Mouse (Mus musculus): ENCODE data around the gene Klhl42. TPM values are rescaled to one million over a fixed set of nuclear protein-coding genes. Genes with fewer than 3 reads are reported as not detected.

The Klhl42 gene
- polyA plus RNA-seq, 1 experiment from 2014 or later = 3.6 TPM

DNA sequence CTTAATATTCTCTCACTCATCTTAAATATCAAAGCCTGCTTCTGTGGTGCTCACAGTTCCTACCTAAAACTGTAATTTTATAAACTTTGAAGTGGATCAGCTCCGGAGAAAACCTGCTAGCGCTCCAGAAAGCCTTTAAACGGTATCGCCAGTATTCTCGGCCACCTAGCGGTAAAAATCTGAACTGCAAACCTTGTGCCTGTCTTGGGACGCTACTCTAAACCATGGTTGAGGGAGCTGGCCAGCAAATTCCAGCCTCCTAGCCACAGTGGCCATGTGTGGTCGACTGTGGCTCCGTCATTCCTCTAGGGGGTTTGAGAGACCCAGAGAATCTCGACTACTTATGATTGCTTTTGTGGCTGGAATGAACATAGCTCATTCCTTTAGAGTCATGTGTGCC lies 25.4 kb downstream of the Klhl42 start:
- no peak overlapping the region for H3K4me2 ChIP-seq
- H3K4me1 ChIP-seq = peaks cover 8% of the 10 kb centered on the region
- no peak for ATAC-seq (ENCODE audit: extremely low read depth, insufficient number of reproducible peaks, low FRiP score, low TSS enrichment)
- H3K9ac ChIP-seq = no peak overlapping the region
- H3K27me3 ChIP-seq (replicated peaks) = no peaks in the 10 kb centered on the region
- no peak overlapping the region for H3K27ac ChIP-seq (replicated peaks)
- no peak overlapping the region for H3K4me3 ChIP-seq
- no peaks in the 10 kb centered on the region for H3K9me3 ChIP-seq
- 6% methylated on average over 10 of the region's 10 CpGs for WGBS
- H3K36me3 ChIP-seq = peaks cover 10% of the 10 kb centered on the region; the same call in 1 of the 2 replicates

DNA sequence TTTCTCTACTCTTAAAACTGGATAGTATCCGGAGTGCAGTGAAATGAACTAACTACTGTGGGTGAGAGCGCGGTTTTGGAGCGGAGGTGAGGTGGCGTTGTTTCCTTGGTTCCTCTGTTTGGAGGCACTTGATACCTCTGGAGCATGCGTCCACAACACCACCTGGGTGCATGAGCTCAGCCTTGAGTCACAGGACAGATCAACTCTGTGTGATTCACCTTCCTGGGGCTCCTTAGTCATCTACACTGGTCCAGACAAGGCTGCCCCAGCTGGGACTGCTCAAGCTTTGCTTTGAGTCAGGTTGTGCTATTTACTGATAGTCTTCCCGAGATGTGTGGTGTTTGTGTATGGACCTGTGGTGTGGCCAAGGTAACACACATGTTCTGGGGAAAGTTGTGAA lies 26.6 kb downstream of the Klhl42 start:
- Histone ChIP-seq H3K4me2 (no peak overlapping the region), H3K9ac (no peak overlapping the region), H3K4me3 (no peak overlapping the region), H3K9me3 (no peaks in the 10 kb centered on the region), H3K27ac (replicated peaks) (no peak overlapping the region), H3K36me3 (peaks cover under 1% of the 10 kb centered on the region; the same call in 1 of the 2 replicates), H3K4me1 (peaks cover 8% of the 10 kb centered on the region), H3K27me3 (replicated peaks) (no peaks in the 10 kb centered on the region)
- no peak for ATAC-seq (ENCODE audit: extremely low read depth, insufficient number of reproducible peaks, low FRiP score, low TSS enrichment)
- 83% methylated on average over 7 of the region's 7 CpGs for WGBS

DNA sequence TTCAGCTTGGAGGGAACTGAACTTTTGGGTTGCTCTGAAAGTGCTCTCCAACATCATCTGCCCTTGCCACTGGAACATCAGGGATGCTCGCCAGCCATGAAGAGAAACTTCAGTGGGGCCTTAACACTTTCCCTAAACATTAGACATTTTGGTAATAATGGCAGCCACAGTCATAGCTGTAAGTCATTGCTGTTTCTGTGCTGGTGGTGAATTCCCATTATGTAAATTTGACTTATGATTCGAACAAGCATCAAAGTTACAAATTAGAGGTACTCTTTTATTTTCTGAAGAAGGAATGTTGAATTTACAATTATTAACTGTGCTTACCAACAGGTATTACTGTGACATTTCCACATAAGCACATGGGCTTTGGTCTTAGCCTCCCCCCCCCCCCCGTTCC lies 27.0 kb downstream of the Klhl42 start:
- no peaks in the 10 kb centered on the region for H3K9me3 ChIP-seq
- H3K4me2 ChIP-seq = no peak overlapping the region
- H3K4me1 ChIP-seq = peaks cover 8% of the 10 kb centered on the region
- no peak overlapping the region for H3K9ac ChIP-seq
- no peak for ATAC-seq (ENCODE audit: extremely low read depth, insufficient number of reproducible peaks, low FRiP score, low TSS enrichment)
- H3K4me3 ChIP-seq = no peak overlapping the region
- H3K27me3 ChIP-seq (replicated peaks) = no peaks in the 10 kb centered on the region
- no peak overlapping the region for H3K27ac ChIP-seq (replicated peaks)
- WGBS = 81% methylated on average over 3 of the region's 3 CpGs
- H3K36me3 ChIP-seq = no peaks in the 10 kb centered on the region; the same call in 1 of the 2 replicates

DNA sequence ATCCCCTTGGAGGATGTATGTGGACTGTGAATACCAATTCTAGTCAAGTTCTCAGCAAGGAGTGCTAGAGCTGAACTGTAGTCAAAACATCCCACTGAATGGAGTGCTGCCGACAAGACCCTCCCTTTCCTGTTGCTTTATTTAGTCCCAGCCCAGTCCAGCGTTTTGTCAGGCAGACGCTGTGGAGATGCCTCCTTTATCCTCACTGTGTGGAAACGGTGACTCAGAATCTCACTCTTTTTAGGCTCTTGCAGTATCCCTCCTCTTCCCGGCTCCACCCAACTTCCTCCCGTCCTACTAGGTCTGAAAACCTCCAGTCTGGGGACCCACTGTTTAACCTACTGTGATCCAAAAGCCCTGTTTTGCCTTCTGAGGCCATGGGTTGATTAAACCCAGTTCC lies 30.1 kb downstream of the Klhl42 start:
- ATAC-seq (ENCODE audit: extremely low read depth, insufficient number of reproducible peaks, low FRiP score, low TSS enrichment) = no peak
- WGBS = 24% methylated on average over 6 of the region's 6 CpGs
- Histone ChIP-seq H3K4me1 (peaks cover 8% of the 10 kb centered on the region), H3K9ac (no peak overlapping the region), H3K36me3 (no peaks in the 10 kb centered on the region), H3K4me3 (no peak overlapping the region), H3K27ac (replicated peaks) (no peak overlapping the region), H3K9me3 (no peaks in the 10 kb centered on the region), H3K27me3 (replicated peaks) (no peaks in the 10 kb centered on the region), H3K4me2 (peak overlapping the region; percentile 32)

DNA sequence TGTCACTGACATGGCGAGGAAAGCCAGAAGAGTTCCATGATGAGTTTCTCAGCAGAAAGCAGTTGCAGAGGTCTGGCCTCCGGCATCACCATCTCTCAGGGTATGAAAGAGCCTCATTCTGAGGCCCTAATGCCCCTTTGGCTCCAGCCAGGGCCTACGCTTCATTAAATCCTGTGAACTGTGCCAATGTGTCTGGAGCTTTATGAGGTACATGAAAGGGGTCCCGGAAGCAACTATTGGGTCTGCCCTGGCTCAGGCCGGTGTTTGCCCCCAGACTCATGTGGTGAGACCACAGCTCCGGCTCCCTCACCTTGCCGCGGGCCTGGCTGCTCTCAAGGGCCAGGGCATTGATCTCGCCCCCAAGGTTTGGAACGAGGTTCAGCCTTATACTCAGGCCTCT lies 36.1 kb downstream of the Klhl42 start:
- no peak overlapping the region for H3K27ac ChIP-seq (replicated peaks)
- 88% methylated on average over 10 of the region's 10 CpGs for WGBS
- peaks cover 3% of the 10 kb centered on the region; the same call in 1 of the 2 replicates for H3K9me3 ChIP-seq
- no peak overlapping the region for H3K4me3 ChIP-seq
- H3K4me1 ChIP-seq = no peaks in the 10 kb centered on the region
- no peak for ATAC-seq (ENCODE audit: extremely low read depth, insufficient number of reproducible peaks, low FRiP score, low TSS enrichment)
- H3K4me2 ChIP-seq = no peak overlapping the region
- no peaks in the 10 kb centered on the region for H3K27me3 ChIP-seq (replicated peaks)
- H3K9ac ChIP-seq = no peak overlapping the region
- no peaks in the 10 kb centered on the region for H3K36me3 ChIP-seq

DNA sequence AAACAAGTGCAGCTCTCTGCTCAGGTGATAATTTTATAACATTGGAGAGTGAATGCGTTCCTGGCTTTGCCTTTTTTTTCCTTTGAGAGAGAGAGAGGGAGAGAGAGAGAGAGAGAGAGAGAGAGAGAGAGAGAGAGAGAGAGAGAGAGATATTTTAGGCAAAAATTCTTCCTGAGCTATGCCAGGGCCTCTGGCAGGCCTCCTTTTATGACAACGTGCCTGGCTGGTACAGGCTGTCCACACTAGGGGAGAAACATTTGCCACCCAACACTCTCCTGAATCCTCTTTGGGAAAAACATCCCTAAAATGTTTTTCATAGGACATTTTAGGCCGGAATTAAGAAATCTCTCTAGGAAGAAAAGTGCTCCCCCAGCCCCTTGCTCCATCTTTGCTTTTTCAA lies 47.1 kb downstream of the Klhl42 start:
- WGBS = 52% methylated on average over 3 of the region's 3 CpGs
- Histone ChIP-seq H3K36me3 (no peaks in the 10 kb centered on the region), H3K4me3 (no peak overlapping the region), H3K9me3 (no peaks in the 10 kb centered on the region), H3K9ac (no peak overlapping the region), H3K4me1 (peaks cover 7% of the 10 kb centered on the region; the same call in 1 of the 2 replicates), H3K27me3 (replicated peaks) (no peaks in the 10 kb centered on the region), H3K4me2 (no peak overlapping the region), H3K27ac (replicated peaks) (no peak overlapping the region)
- no peak for ATAC-seq (ENCODE audit: extremely low read depth, insufficient number of reproducible peaks, low FRiP score, low TSS enrichment)

DNA sequence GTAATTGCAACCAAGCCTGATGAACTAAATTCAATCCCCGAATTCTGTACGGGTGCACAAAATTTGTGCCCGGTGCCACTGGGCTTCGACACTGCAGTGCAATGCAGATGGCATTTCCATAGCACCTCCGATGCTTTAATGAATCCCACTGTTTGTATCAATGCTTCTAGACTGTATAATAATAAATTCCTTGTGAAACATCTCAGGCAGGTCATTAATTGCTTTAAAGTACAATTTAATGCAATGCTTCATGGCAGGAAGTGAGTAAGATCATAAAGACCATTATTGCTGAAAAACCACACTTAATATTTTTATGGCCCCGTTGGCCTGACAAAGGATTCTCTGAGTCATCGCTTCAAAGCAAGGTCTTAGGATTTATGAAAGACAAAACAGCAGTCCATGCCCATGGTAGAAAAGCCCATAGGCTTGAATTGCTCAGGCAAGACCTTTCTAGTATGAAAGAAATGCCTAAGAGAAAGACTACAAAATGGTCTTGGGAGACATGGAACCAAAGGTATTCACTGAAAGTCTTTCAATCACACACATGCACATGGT lies 49.5 kb downstream of the Klhl42 start:
- no peak for ATAC-seq (ENCODE audit: extremely low read depth, insufficient number of reproducible peaks, low FRiP score, low TSS enrichment)
- WGBS = 79% methylated on average over 7 of the region's 7 CpGs
- H3K27me3 ChIP-seq (replicated peaks) = no peaks in the 10 kb centered on the region
- H3K36me3 ChIP-seq = no peaks in the 10 kb centered on the region
- no peak overlapping the region for H3K4me3 ChIP-seq
- no peak overlapping the region for H3K27ac ChIP-seq (replicated peaks)
- no peak overlapping the region for H3K9ac ChIP-seq
- no peak overlapping the region for H3K4me2 ChIP-seq
- peaks cover 22% of the 10 kb centered on the region for H3K4me1 ChIP-seq
- H3K9me3 ChIP-seq = no peaks in the 10 kb centered on the region

DNA sequence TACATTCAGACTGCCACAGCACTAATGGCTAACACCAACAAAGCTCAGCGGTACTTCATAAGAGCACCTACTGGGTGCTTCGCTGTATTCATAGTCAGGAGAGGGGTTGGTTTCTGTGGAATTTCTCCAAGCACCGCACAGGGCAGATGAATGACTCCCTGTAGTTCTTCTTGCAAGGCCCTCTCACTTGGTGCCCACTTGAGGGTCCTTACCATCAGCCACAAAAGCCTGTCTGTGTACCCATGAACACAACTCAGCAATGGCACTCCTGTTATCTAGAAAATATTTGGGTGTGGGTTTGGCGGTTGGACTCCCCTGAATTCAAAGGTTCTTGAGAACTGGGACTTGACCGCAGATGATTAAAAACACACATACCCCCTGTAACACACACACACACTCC lies 53.5 kb downstream of the Klhl42 start:
- H3K27ac ChIP-seq (replicated peaks) = peak overlapping the region; percentile 77
- no peak overlapping the region for H3K4me2 ChIP-seq
- 69% methylated on average over 5 of the region's 5 CpGs for WGBS
- no peaks in the 10 kb centered on the region for H3K36me3 ChIP-seq
- H3K4me3 ChIP-seq = no peak overlapping the region
- H3K9me3 ChIP-seq = no peaks in the 10 kb centered on the region
- no peaks in the 10 kb centered on the region for H3K27me3 ChIP-seq (replicated peaks)
- ATAC-seq (ENCODE audit: extremely low read depth, insufficient number of reproducible peaks, low FRiP score, low TSS enrichment) = no peak
- no peak overlapping the region for H3K9ac ChIP-seq
- H3K4me1 ChIP-seq = peaks cover 20% of the 10 kb centered on the region

DNA sequence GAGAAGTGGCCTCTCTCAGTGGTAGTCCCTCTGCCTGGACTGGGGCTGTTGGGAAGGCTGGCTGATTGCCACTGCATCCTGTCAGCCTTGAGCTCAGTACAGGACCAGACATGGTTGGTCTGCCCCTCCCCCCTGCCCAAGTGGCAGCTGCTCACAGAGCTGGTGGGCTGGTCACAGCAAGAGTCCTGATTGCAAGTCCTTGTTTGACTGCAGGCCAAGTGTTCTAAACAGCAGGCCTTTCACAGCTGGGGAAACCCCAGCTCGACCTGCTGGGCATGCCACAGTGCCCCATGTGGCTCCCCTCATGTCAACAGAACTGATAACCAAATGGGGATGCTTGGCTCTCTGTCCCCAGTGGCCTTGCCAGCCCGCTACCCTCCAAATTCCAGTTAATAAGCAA lies 54.1 kb downstream of the Klhl42 start:
- H3K4me2 ChIP-seq = peak overlapping the region; percentile 30; the same call in 1 of the 2 replicates
- H3K27me3 ChIP-seq (replicated peaks) = no peaks in the 10 kb centered on the region
- WGBS = 4% methylated on average over 2 of the region's 2 CpGs
- H3K36me3 ChIP-seq = no peaks in the 10 kb centered on the region
- H3K9ac ChIP-seq = no peak overlapping the region
- peak; percentile 87 for ATAC-seq (ENCODE audit: extremely low read depth, insufficient number of reproducible peaks, low FRiP score, low TSS enrichment)
- no peaks in the 10 kb centered on the region for H3K9me3 ChIP-seq
- peaks cover 20% of the 10 kb centered on the region for H3K4me1 ChIP-seq
- no peak overlapping the region for H3K4me3 ChIP-seq
- H3K27ac ChIP-seq (replicated peaks) = peak overlapping the region; percentile 77

DNA sequence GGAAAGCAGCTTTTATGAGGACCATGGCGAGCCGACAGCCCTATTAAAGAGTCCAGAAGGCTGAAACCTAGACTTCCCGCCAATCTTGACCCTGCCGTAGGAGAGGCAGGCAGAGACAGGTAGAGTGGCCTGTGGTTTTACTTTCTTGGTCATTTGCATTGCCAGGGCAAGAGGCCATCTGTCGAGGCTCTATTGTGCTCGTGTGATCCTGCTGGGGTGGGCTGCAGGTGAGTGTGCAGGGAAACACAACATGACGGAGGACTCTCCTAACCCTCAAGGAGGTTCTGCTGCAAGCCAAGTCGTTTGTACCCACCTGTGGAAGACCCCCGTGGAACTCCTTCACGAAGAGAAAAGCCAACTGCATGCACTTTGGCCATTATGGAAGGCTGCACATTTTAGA lies 54.6 kb downstream of the Klhl42 start:
- no peaks in the 10 kb centered on the region for H3K36me3 ChIP-seq

DNA sequence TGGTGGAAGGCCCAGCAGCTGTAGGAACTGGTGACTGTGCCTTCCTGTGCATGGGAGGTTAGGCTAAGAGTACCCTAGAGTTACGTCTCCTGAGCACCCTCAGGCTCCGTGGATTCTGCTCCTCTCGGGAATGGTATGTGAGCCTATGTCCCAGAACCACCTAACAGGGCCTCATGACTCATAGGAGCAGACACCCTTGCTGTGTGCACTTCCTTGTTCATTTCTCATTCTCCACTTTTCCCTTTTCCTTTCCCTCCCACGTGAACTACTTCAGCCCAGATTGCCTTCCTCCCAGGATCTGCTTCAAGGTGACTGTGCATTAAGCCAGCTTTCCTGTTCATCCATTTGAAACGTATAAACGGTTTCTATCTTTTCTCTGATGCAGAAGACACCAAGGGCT lies 59.9 kb downstream of the Klhl42 start:
- H3K4me1 ChIP-seq = peaks cover 4% of the 10 kb centered on the region
- WGBS = 56% methylated on average over 6 of the region's 6 CpGs
- H3K36me3 ChIP-seq = no peaks in the 10 kb centered on the region
- ATAC-seq (ENCODE audit: extremely low read depth, insufficient number of reproducible peaks, low FRiP score, low TSS enrichment) = no peak
- no peak overlapping the region for H3K4me2 ChIP-seq
- H3K9me3 ChIP-seq = no peaks in the 10 kb centered on the region
- no peak overlapping the region for H3K9ac ChIP-seq
- no peaks in the 10 kb centered on the region for H3K27me3 ChIP-seq (replicated peaks)
- no peak overlapping the region for H3K4me3 ChIP-seq
- no peak overlapping the region for H3K27ac ChIP-seq (replicated peaks)

More for the DNA sequence above, 54.6 kb downstream of the Klhl42 start:
- H3K27ac ChIP-seq (replicated peaks) = peak overlapping the region; percentile 77
- H3K4me2 ChIP-seq = peak overlapping the region; percentile 30; the same call in 1 of the 2 replicates
- no peak overlapping the region for H3K9ac ChIP-seq
- H3K4me1 ChIP-seq = peaks cover 20% of the 10 kb centered on the region
- H3K4me3 ChIP-seq = no peak overlapping the region
- no peak for ATAC-seq (ENCODE audit: extremely low read depth, insufficient number of reproducible peaks, low FRiP score, low TSS enrichment)
- WGBS = 49% methylated on average over 10 of the region's 10 CpGs
- H3K9me3 ChIP-seq = no peaks in the 10 kb centered on the region
- H3K27me3 ChIP-seq (replicated peaks) = no peaks in the 10 kb centered on the region

DNA sequence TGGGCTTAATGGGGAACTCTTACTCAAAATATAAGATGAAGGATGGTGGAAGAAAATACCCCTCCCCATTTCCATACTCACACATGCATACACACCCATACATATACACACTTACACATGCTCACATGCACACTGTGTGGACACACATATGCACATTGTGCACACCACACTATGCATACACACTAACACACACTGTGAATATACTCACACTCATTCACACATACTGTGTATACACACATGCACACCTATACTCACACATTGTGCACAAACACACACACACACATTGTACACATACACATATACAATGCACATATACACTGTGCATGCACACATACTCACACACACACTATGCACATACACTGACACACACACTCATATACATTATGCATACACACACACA lies 60.7 kb downstream of the Klhl42 start:
- ATAC-seq (ENCODE audit: extremely low read depth, insufficient number of reproducible peaks, low FRiP score, low TSS enrichment) = no peak
- Histone ChIP-seq H3K9ac (no peak overlapping the region), H3K27me3 (replicated peaks) (no peaks in the 10 kb centered on the region), H3K4me1 (0 out of 2 replicates have a peak, but pooled peaks cover 3% of the 10 kb centered on the region), H3K36me3 (no peaks in the 10 kb centered on the region), H3K9me3 (no peaks in the 10 kb centered on the region), H3K27ac (replicated peaks) (no peak overlapping the region), H3K4me3 (no peak overlapping the region), H3K4me2 (no peak overlapping the region)
